Mouse (Mus musculus) liver, embryonic 16.5 days (tissue): Measurements from ENCODE around the gene Usf3. TPM values are rescaled to one million over a fixed set of nuclear protein-coding genes. Genes with fewer than 3 reads are reported as not detected.

Source experiments
- ATAC-seq: fragments of 200-750 bp; cut with Nextera tagmentation; 2 replicates; pipeline ENCODE4 v1.8.0; 2017; ENCODE audit warnings: low read depth, mild to moderate bottlenecking, moderate number of reproducible peaks, moderate library complexity
- H3K27ac ChIP-seq: fragments of 300-500 bp; sonication (generic); 2 replicates; pipeline ENCODE4 v1.5.1; 2014; ENCODE audit warnings: mild to moderate bottlenecking, low read length
- H3K27me3 ChIP-seq: fragments of 300-500 bp; sonication (generic); 2 replicates; pipeline ENCODE4 v1.6.1; 2014; ENCODE audit warnings: low read depth, low read length, mixed read lengths; ENCODE audit not compliant: control insufficient read depth, insufficient read depth
- H3K36me3 ChIP-seq: fragments of 300-500 bp; sonication (generic); 2 replicates; pipeline ENCODE4 v1.6.1; 2014; ENCODE audit warnings: mild to moderate bottlenecking; ENCODE audit not compliant: control insufficient read depth, insufficient read depth
- H3K4me1 ChIP-seq: fragments of 300-500 bp; sonication (generic); 2 replicates; pipeline ENCODE4 v1.6.1; 2014; ENCODE audit warnings: low read depth, low read length, mixed read lengths; ENCODE audit not compliant: control insufficient read depth
- H3K4me2 ChIP-seq: fragments of 300-500 bp; sonication (generic); 2 replicates; pipeline ENCODE4 v1.6.1; 2014; ENCODE audit warnings: low read depth, low read length, mixed read lengths
- H3K4me3 ChIP-seq: fragments of 300-500 bp; sonication (generic); 2 replicates; pipeline ENCODE4 v1.5.1; 2014; ENCODE audit warnings: low read depth, mild to moderate bottlenecking, low read length
- H3K9ac ChIP-seq: fragments of 300-500 bp; sonication (generic); 2 replicates; pipeline ENCODE4 v1.6.1; 2014; ENCODE audit warnings: low read depth, low read length
- H3K9me3 ChIP-seq: fragments of 300-500 bp; sonication (generic); replicated peaks from 2 replicates; pipeline ENCODE4 v1.6.1; 2016; ENCODE audit warnings: low read length; ENCODE audit not compliant: control insufficient read depth
- WGBS: fragments of 180-500 bp; shearing (Covaris S2); extraction: QIAGEN DNeasy Blood & Tissue Kit; methylation state at CpG from one replicate; pipeline ENCODE4 v1.1.7; 2014; ENCODE audit not compliant: insufficient replicate concordance; 5-methylcytosine and 5-hydroxymethylcytosine counted together
- polyA plus RNA-seq: library from polyadenylated mRNA; unstranded; fragments of >200 nt; fragmentation: Nextera tagmentation; extraction: Ambion mirVana; gene quantifications from 2 replicates; pipeline ENCODE4 v1.2.1, GENCODE M21; 2015

Gene Usf3
- polyA plus RNA-seq, 1 experiment from 2014 or later, result 1.5 TPM

- H3K36me3 ChIP-seq, result peaks cover 5% of the 10 kb centered on the region
- no peak overlapping the region for H3K27ac ChIP-seq
- no peak for ATAC-seq
- no peaks in the 10 kb centered on the region for H3K27me3 ChIP-seq
- no peak overlapping the region for H3K4me2 ChIP-seq
- no peak overlapping the region for H3K9ac ChIP-seq
- no peaks in the 10 kb centered on the region; the same call in 1 of the 2 replicates for H3K9me3 ChIP-seq
- WGBS, result 85% methylated on average over 4 of the region's 4 CpGs
- peaks cover 2% of the 10 kb centered on the region; the same call in 1 of the 2 replicates for H3K4me1 ChIP-seq
- H3K4me3 ChIP-seq, result no peak overlapping the region
Measured at GRCm38 (mm10) chr16:44187172-44187571, 14.1 kb downstream of the Usf3 start.

GRCm38 (mm10) chr16:44188766-44189165 is 15.7 kb downstream of the Usf3 start:
- Histone ChIP-seq H3K4me1 (no peaks in the 10 kb centered on the region), H3K27me3 (no peaks in the 10 kb centered on the region), H3K9me3 (no peaks in the 10 kb centered on the region; the same call in 1 of the 2 replicates), H3K9ac (no peak overlapping the region), H3K27ac (no peak overlapping the region), H3K4me3 (no peak overlapping the region), H3K4me2 (no peak overlapping the region), H3K36me3 (peaks cover 5% of the 10 kb centered on the region)
- 82% methylated on average over 3 of the region's 3 CpGs for WGBS
- ATAC-seq, result no peak

GRCm38 (mm10) chr16:44190032-44190431 is 17.0 kb downstream of the Usf3 start:
- Histone ChIP-seq H3K9me3 (no peaks in the 10 kb centered on the region; the same call in 1 of the 2 replicates), H3K36me3 (peaks cover 5% of the 10 kb centered on the region), H3K4me3 (no peak overlapping the region), H3K27ac (no peak overlapping the region), H3K4me1 (no peaks in the 10 kb centered on the region), H3K27me3 (no peaks in the 10 kb centered on the region), H3K4me2 (no peak overlapping the region), H3K9ac (no peak overlapping the region)
- WGBS, result 51% methylated on average over 6 of the region's 6 CpGs
- no peak for ATAC-seq

- ATAC-seq, result no peak
- Histone ChIP-seq H3K9ac (no peak overlapping the region), H3K27me3 (no peaks in the 10 kb centered on the region), H3K27ac (no peak overlapping the region), H3K9me3 (no peaks in the 10 kb centered on the region; the same call in 1 of the 2 replicates), H3K4me2 (no peak overlapping the region), H3K36me3 (peaks cover 5% of the 10 kb centered on the region), H3K4me3 (no peak overlapping the region), H3K4me1 (no peaks in the 10 kb centered on the region)
- 81% methylated on average over 2 of the region's 2 CpGs for WGBS
Measured at GRCm38 (mm10) chr16:44190968-44191367, 17.9 kb downstream of the Usf3 start.

- Histone ChIP-seq H3K4me3 (no peak overlapping the region), H3K4me2 (no peak overlapping the region), H3K27ac (no peak overlapping the region), H3K27me3 (no peaks in the 10 kb centered on the region), H3K4me1 (no peaks in the 10 kb centered on the region), H3K36me3 (peaks cover 8% of the 10 kb centered on the region; the same call in 1 of the 2 replicates), H3K9me3 (no peaks in the 10 kb centered on the region), H3K9ac (no peak overlapping the region)
- no peak for ATAC-seq
- 67% methylated on average over 14 of the region's 14 CpGs for WGBS
Measured at GRCm38 (mm10) chr16:44199066-44199703, 26.1 kb downstream of the Usf3 start.

GRCm38 (mm10) chr16:44200146-44200545 is 27.1 kb downstream of the Usf3 start:
- Histone ChIP-seq H3K9ac (no peak overlapping the region), H3K9me3 (no peaks in the 10 kb centered on the region), H3K36me3 (peaks cover 8% of the 10 kb centered on the region), H3K4me2 (no peak overlapping the region), H3K27ac (no peak overlapping the region), H3K27me3 (no peaks in the 10 kb centered on the region), H3K4me1 (no peaks in the 10 kb centered on the region), H3K4me3 (no peak overlapping the region)
- no peak for ATAC-seq
- WGBS, result 84% methylated on average over 4 of the region's 4 CpGs

- Histone ChIP-seq H3K27me3 (no peaks in the 10 kb centered on the region), H3K4me3 (no peak overlapping the region), H3K9me3 (no peaks in the 10 kb centered on the region), H3K9ac (no peak overlapping the region), H3K4me2 (no peak overlapping the region), H3K27ac (no peak overlapping the region), H3K36me3 (peaks cover 13% of the 10 kb centered on the region), H3K4me1 (no peaks in the 10 kb centered on the region)
- no peak for ATAC-seq
- 70% methylated on average over 6 of the region's 6 CpGs for WGBS
Measured at GRCm38 (mm10) chr16:44204331-44204730, 31.3 kb downstream of the Usf3 start.

- H3K9me3 ChIP-seq, result no peaks in the 10 kb centered on the region
- no peak overlapping the region for H3K9ac ChIP-seq
- no peak overlapping the region for H3K4me3 ChIP-seq
- peaks cover 10% of the 10 kb centered on the region for H3K36me3 ChIP-seq
- 82% methylated on average over 8 of the region's 8 CpGs for WGBS
- no peak overlapping the region for H3K4me2 ChIP-seq
- H3K27me3 ChIP-seq, result no peaks in the 10 kb centered on the region
- H3K27ac ChIP-seq, result no peak overlapping the region
- H3K4me1 ChIP-seq, result peaks cover 8% of the 10 kb centered on the region
- ATAC-seq, result no peak
Measured at GRCm38 (mm10) chr16:44205973-44206372, 32.9 kb downstream of the Usf3 start.

GRCm38 (mm10) chr16:44210156-44211053 is 37.4 kb downstream of the Usf3 start:
- peak; percentile 55 for ATAC-seq
- Histone ChIP-seq H3K27ac (no peak overlapping the region), H3K36me3 (peaks cover 8% of the 10 kb centered on the region), H3K9ac (no peak overlapping the region), H3K4me2 (no peak overlapping the region), H3K27me3 (no peaks in the 10 kb centered on the region), H3K4me1 (peaks cover 8% of the 10 kb centered on the region), H3K4me3 (no peak overlapping the region), H3K9me3 (no peaks in the 10 kb centered on the region)
- 39% methylated on average over 10 of the region's 10 CpGs for WGBS
